In genomic region chr19:7057126-7057721, GRCm38 (mm10) we compare ENCODE assay signal across 8 mouse cellular contexts. TPM values are rescaled to one million over a fixed set of nuclear protein-coding genes. Genes with fewer than 3 reads are reported as not detected.
A peak's percentile ranks its signal among the peaks of the same experiment; 100 is the strongest.
DNase-seq lines count a peak whose midpoint lies in the region; ATAC-seq and TF ChIP-seq lines count a peak whose summit lies in the region.

No protein-coding gene starts in this region.

- H3K9ac ChIP-seq in kidney, embryonic 16.5 days (replicated peaks; ENCODE audit: low read length): peak overlapping the region; percentile 67
- H3K9ac ChIP-seq in liver, embryonic 14.5 days (replicated peaks): peak overlapping the region; percentile 67

- TF ChIP-seq EP300 in liver, embryonic 14.5 days (IDR thresholded peaks at IDR 0.05; ENCODE audit: low read depth): no peak

- 2% methylated on average over 16 of the region's 16 CpGs for WGBS in kidney, embryonic 16.5 days
- 2% methylated on average over 16 of the region's 16 CpGs for WGBS in liver, embryonic 14.5 days (ENCODE audit: insufficient replicate concordance)
- under 1% methylated on average over 16 of the region's 16 CpGs for WGBS in small intestine, adult 2 months

- no peak for TF ChIP-seq CTCF in E14TG2a.4 (conservative IDR thresholded peaks at IDR 0.05; ENCODE audit: low read length)
- no peak for TF ChIP-seq CTCF in liver, embryonic 14.5 days (IDR thresholded peaks at IDR 0.05; ENCODE audit: low read depth)
- TF ChIP-seq CTCF in small intestine, adult 2 months (IDR thresholded peaks at IDR 0.05; ENCODE audit: extremely low read depth, insufficient read length, insufficient replicate concordance, low read depth, low read length): no peak

- no peaks in the 10 kb centered on the region for H3K36me3 ChIP-seq in kidney, embryonic 16.5 days (ENCODE audit: insufficient read depth, low read length)
- 0 out of 2 replicates have a peak, but pooled peaks cover 6% of the 10 kb centered on the region for H3K36me3 ChIP-seq in E14TG2a.4 (ENCODE audit: insufficient read depth, low read length)
- no peaks in the 10 kb centered on the region for H3K36me3 ChIP-seq in liver, embryonic 14.5 days (replicated peaks; ENCODE audit: control insufficient read depth, insufficient read depth, low read depth)
- no peaks in the 10 kb centered on the region for H3K36me3 ChIP-seq in small intestine, adult 2 months (ENCODE audit: control insufficient read depth, insufficient read depth, low read length)

- H3K4me3 ChIP-seq in kidney, embryonic 16.5 days (ENCODE audit: low read length): peak overlapping the region; percentile 60
- H3K4me3 ChIP-seq in E14TG2a.4 (replicated peaks; ENCODE audit: low read length): peak overlapping the region; percentile 85
- H3K4me3 ChIP-seq in brown adipose tissue, adult 24 weeks (ENCODE audit: insufficient read depth, low read depth, low read length): peak overlapping the region; percentile 72
- H3K4me3 ChIP-seq in liver, embryonic 14.5 days (ENCODE audit: insufficient read depth in 1 of 2, low read depth in 2 of 2, low read length in 2 of 2): peak overlapping the region; percentile 62 to 71
- peak overlapping the region; percentile 79 for H3K4me3 ChIP-seq in small intestine, adult 2 months (ENCODE audit: low read depth, low read length)

- H3K27ac ChIP-seq in kidney, embryonic 16.5 days (ENCODE audit: low read length): peak overlapping the region; percentile 70
- H3K27ac ChIP-seq in brown adipose tissue, adult 24 weeks (replicated peaks; ENCODE audit: low read depth, low read length): no peak overlapping the region
- no peak overlapping the region; the same call in 1 of the 2 replicates for H3K27ac ChIP-seq in liver, embryonic 14.5 days
- peak overlapping the region; percentile 51 for H3K27ac ChIP-seq in small intestine, adult 2 months (ENCODE audit: insufficient read depth, low read depth, low read length)

- ATAC-seq in kidney, embryonic 16.5 days (ENCODE audit: low FRiP score, low TSS enrichment): peak; percentile 24
- peak; percentile 16 for ATAC-seq in granulocyte monocyte progenitor cell, adult 5-6 weeks (replicated peaks; ENCODE audit: poor library complexity, severe bottlenecking)
- peak; percentile 30; the same call in 1 of the 2 replicates for ATAC-seq in liver, embryonic 14.5 days (ENCODE audit: insufficient read depth)

- H3K27me3 ChIP-seq in kidney, embryonic 16.5 days (ENCODE audit: insufficient read depth, low read length): no peaks in the 10 kb centered on the region
- H3K27me3 ChIP-seq in E14TG2a.4 (ENCODE audit: insufficient read depth, low read length): peaks cover 10% of the 10 kb centered on the region; the same call in 1 of the 2 replicates
- no peaks in the 10 kb centered on the region for H3K27me3 ChIP-seq in liver, embryonic 14.5 days (ENCODE audit: control insufficient read depth, insufficient read depth, low read length)
- no peaks in the 10 kb centered on the region for H3K27me3 ChIP-seq in small intestine, adult 2 months (ENCODE audit: control insufficient read depth, insufficient read depth, low read length)

- TF ChIP-seq POLR2A in small intestine, adult 2 months (IDR thresholded peaks at IDR 0.05; ENCODE audit: low read depth, low read length): no peak

- peaks cover 31% of the 10 kb centered on the region for H3K4me1 ChIP-seq in kidney, embryonic 16.5 days (ENCODE audit: insufficient read depth, low read length)
- peaks cover 67% of the 10 kb centered on the region for H3K4me1 ChIP-seq in E14TG2a.4 (replicated peaks; ENCODE audit: low read depth, low read length)
- no peaks in the 10 kb centered on the region for H3K4me1 ChIP-seq in brown adipose tissue, adult 24 weeks (ENCODE audit: control insufficient read depth, insufficient read depth, insufficient read length, low read length)
- peaks cover 8% of the 10 kb centered on the region in 2 experiments; a peak in 3 of 4 replicates for H3K4me1 ChIP-seq in liver, embryonic 14.5 days (replicated peaks; ENCODE audit: control insufficient read depth in 2 of 2, insufficient read depth in 2 of 2, low read length in 1 of 2)
- H3K4me1 ChIP-seq in small intestine, adult 2 months (ENCODE audit: control insufficient read depth, insufficient read depth, insufficient read length, low read length): peaks cover 14% of the 10 kb centered on the region

- DNase-seq in kidney, adult 18-20 months: no peak
- no peak for DNase-seq in liver, embryonic 14.5 days (ENCODE audit: low read depth in 3 of 3, low spot score in 3 of 3)
- no peak for DNase-seq in frontal cortex, postnatal 25 days (ENCODE audit: low spot score in 2 of 2)

- peak overlapping the region; percentile 79 for H3K4me2 ChIP-seq in kidney, embryonic 16.5 days (replicated peaks; ENCODE audit: low read depth, low read length)
- H3K4me2 ChIP-seq in liver, embryonic 14.5 days (ENCODE audit: low read depth): peak overlapping the region; percentile 87

- no peaks in the 10 kb centered on the region for H3K9me3 ChIP-seq in kidney, embryonic 16.5 days (ENCODE audit: low read length)
- no peaks in the 10 kb centered on the region for H3K9me3 ChIP-seq in E14TG2a.4 (ENCODE audit: low read length)
- no peaks in the 10 kb centered on the region for H3K9me3 ChIP-seq in liver, embryonic 14.5 days (ENCODE audit: control insufficient read depth, low read length)

RNA-seq across cellular contexts. Expression of gene Macrod1, which starts 0.6 kb away (rescaled TPM):
- polyA plus RNA-seq in kidney, embryonic 16.5 days (2015; fragmentation: Nextera tagmentation; extraction: Ambion mirVana): 15.6 and 16.4 TPM in 2 replicates
- polyA plus RNA-seq in brown adipose tissue, adult 24 weeks (2012; ENCODE audit: insufficient read depth, insufficient read length, missing spikeins): 155 and 161 TPM in 2 replicates
- 7.8 and 13.6 TPM in 2 replicates for total RNA-seq in granulocyte monocyte progenitor cell, adult 5-6 weeks (2014; fragmentation: Nextera tagmentation)
- total RNA-seq in granulocyte monocyte progenitor cell, adult 5-6 weeks (2017): 4.5 and 6.3 TPM in 2 replicates
- polyA plus RNA-seq in liver, embryonic 14.5 days (2012; rRNA removed): 4.5 TPM in 2 replicates
- 3.7 and 5.1 TPM in 2 replicates for polyA plus RNA-seq in liver, embryonic 14.5 days (2014; fragmentation: Nextera tagmentation; extraction: Ambion mirVana)
- 30.1 and 37.2 TPM in 2 replicates for polyA plus RNA-seq in small intestine, adult 2 months (2012; rRNA removed)

RNA-seq across cellular contexts. Expression of gene Stip1, which starts 17.5 kb away (rescaled TPM):
- 305 and 314 TPM in 2 replicates for polyA plus RNA-seq in kidney, embryonic 16.5 days (2015; fragmentation: Nextera tagmentation; extraction: Ambion mirVana)
- polyA plus RNA-seq in brown adipose tissue, adult 24 weeks (2012; ENCODE audit: insufficient read depth, insufficient read length, missing spikeins): 81.7 and 119 TPM in 2 replicates
- 162 and 187 TPM in 2 replicates for total RNA-seq in granulocyte monocyte progenitor cell, adult 5-6 weeks (2014; fragmentation: Nextera tagmentation)
- 246 and 270 TPM in 2 replicates for total RNA-seq in granulocyte monocyte progenitor cell, adult 5-6 weeks (2017)
- 56.2 and 86.2 TPM in 2 replicates for polyA plus RNA-seq in liver, embryonic 14.5 days (2012; rRNA removed)
- 113 and 122 TPM in 2 replicates for polyA plus RNA-seq in liver, embryonic 14.5 days (2014; fragmentation: Nextera tagmentation; extraction: Ambion mirVana)
- polyA plus RNA-seq in small intestine, adult 2 months (2012; rRNA removed): 15.2 and 21.4 TPM in 2 replicates

RNA-seq across cellular contexts. Expression of gene Fermt3, which starts 38.0 kb away (rescaled TPM):
- 5.7 and 6.4 TPM in 2 replicates for polyA plus RNA-seq in kidney, embryonic 16.5 days (2015; fragmentation: Nextera tagmentation; extraction: Ambion mirVana)
- polyA plus RNA-seq in brown adipose tissue, adult 24 weeks (2012; ENCODE audit: insufficient read depth, insufficient read length, missing spikeins): 2.0 and 2.8 TPM in 2 replicates
- total RNA-seq in granulocyte monocyte progenitor cell, adult 5-6 weeks (2014; fragmentation: Nextera tagmentation): 103 and 119 TPM in 2 replicates
- 182 and 230 TPM in 2 replicates for total RNA-seq in granulocyte monocyte progenitor cell, adult 5-6 weeks (2017)
- 58.1 and 58.9 TPM in 2 replicates for polyA plus RNA-seq in liver, embryonic 14.5 days (2012; rRNA removed)
- polyA plus RNA-seq in liver, embryonic 14.5 days (2014; fragmentation: Nextera tagmentation; extraction: Ambion mirVana): 72.2 and 78.4 TPM in 2 replicates
- 10.2 and 18.6 TPM in 2 replicates for polyA plus RNA-seq in small intestine, adult 2 months (2012; rRNA removed)

RNA-seq across cellular contexts. Expression of gene Flrt1, which starts 48.3 kb away (rescaled TPM):
- polyA plus RNA-seq in kidney, embryonic 16.5 days (2015; fragmentation: Nextera tagmentation; extraction: Ambion mirVana): 5.4 and 6.8 TPM in 2 replicates
- polyA plus RNA-seq in brown adipose tissue, adult 24 weeks (2012; ENCODE audit: insufficient read depth, insufficient read length, missing spikeins): 0.59 TPM in 1 of 2 replicates, not detected in the other
- not detected in 2 replicates for total RNA-seq in granulocyte monocyte progenitor cell, adult 5-6 weeks (2014; fragmentation: Nextera tagmentation)
- not detected in 2 replicates for total RNA-seq in granulocyte monocyte progenitor cell, adult 5-6 weeks (2017)
- 0.01 and 0.02 TPM in 2 replicates for polyA plus RNA-seq in liver, embryonic 14.5 days (2012; rRNA removed)
- polyA plus RNA-seq in liver, embryonic 14.5 days (2014; fragmentation: Nextera tagmentation; extraction: Ambion mirVana): 0.08 and 0.09 TPM in 2 replicates
- polyA plus RNA-seq in small intestine, adult 2 months (2012; rRNA removed): 0.06 and 0.22 TPM in 2 replicates

Comparison
In these comparisons a context has a peak if more than half of its experiments do, and no peak if none do; other contexts are left out.
1. H3K27ac ChIP-seq: peak in kidney, embryonic 16.5 days (single experiment) and small intestine, adult 2 months (single experiment); none in brown adipose tissue, adult 24 weeks (single experiment) and liver, embryonic 14.5 days (single experiment).
2. Peak in every context shown above with its lines, with median percentiles within 50 percentile points of each other: ATAC-seq and H3K4me3 ChIP-seq.